25 mouse cellular contexts compared by ENCODE assay signal in the genomic region with DNA sequence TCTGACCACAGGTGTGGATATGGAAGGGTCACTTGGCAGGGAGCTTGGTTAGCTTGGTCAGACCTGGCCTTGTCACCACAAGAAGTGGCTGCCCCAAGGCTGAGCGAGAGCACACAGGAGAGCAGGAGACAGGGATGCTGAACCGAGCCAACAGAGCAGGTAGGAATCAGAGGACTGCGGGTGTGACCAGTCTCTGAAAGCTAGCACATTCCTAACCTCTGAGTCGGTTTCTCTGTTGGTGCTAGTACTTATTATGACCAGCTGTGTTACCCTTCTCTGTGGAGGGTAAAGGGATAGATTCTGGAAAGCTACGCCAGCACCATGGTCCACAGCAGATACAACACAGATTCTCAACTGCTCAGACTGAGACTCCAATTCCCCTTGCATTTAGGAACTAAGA.
"Had no signal": no experiment of that assay in that cellular context is flagged by ENCODE, and none has a peak within 500 bp of the region (broad histone marks: within the 10 kb centered on the region; RNA-seq: fewer than 3 reads in every experiment).

No protein-coding gene starts in this region.

- H3K9me3 ChIP-seq: heart, embryonic 13.5 days; heart, embryonic 15.5 days; hindbrain, embryonic 13.5 days; hindbrain, embryonic 15.5 days; kidney, embryonic 15.5 days; limb, embryonic 13.5 days; limb, embryonic 15.5 days; liver, embryonic 12.5 days had no signal

- ATAC-seq: hindbrain, postnatal 0 days; intestine, embryonic 16.5 days; liver, embryonic 12.5 days had no signal

- H3K4me1 ChIP-seq: heart, embryonic 15.5 days; hindbrain, embryonic 13.5 days; hindbrain, embryonic 15.5 days; kidney, embryonic 15.5 days; limb, embryonic 13.5 days; limb, embryonic 15.5 days had no signal

- H3K27me3 ChIP-seq: heart, embryonic 13.5 days; heart, embryonic 15.5 days; hindbrain, embryonic 13.5 days; hindbrain, embryonic 15.5 days; kidney, embryonic 15.5 days; limb, embryonic 13.5 days; limb, embryonic 15.5 days; liver, embryonic 12.5 days had no signal

- H3K27ac ChIP-seq: heart, adult 2 months; heart, embryonic 13.5 days; heart, embryonic 15.5 days; hindbrain, embryonic 13.5 days; hindbrain, embryonic 15.5 days; hindbrain, postnatal 0 days; kidney, embryonic 15.5 days; kidney, postnatal 0 days; left cerebral cortex, adult 2 months; limb, embryonic 13.5 days; limb, embryonic 15.5 days had no signal

- DNase-seq: gastrocnemius, postnatal 14 days; gastrocnemius, postnatal 36 days; heart, adult 11 months; heart, adult 2 months; heart, postnatal 14 days; heart, postnatal 36 days; kidney, adult 11 months; kidney, adult 2 months; kidney, adult 9 months; kidney, postnatal 14 days; kidney, postnatal 36 days; left cerebral cortex, postnatal 4 days had no signal

- H3K4me2 ChIP-seq: heart, embryonic 11.5 days; heart, embryonic 13.5 days; heart, embryonic 15.5 days; hindbrain, embryonic 13.5 days; hindbrain, embryonic 15.5 days; kidney, embryonic 15.5 days; limb, embryonic 13.5 days; limb, embryonic 15.5 days; liver, embryonic 12.5 days had no signal

- H3K4me3 ChIP-seq: heart, adult 2 months; heart, embryonic 13.5 days; heart, embryonic 15.5 days; hindbrain, embryonic 13.5 days; hindbrain, embryonic 15.5 days; kidney, embryonic 15.5 days; left cerebral cortex, adult 2 months; limb, embryonic 13.5 days; limb, embryonic 15.5 days; liver, embryonic 12.5 days had no signal

- H3K9ac ChIP-seq: heart, embryonic 13.5 days; heart, embryonic 15.5 days; hindbrain, embryonic 13.5 days; hindbrain, embryonic 15.5 days; kidney, embryonic 15.5 days; limb, embryonic 13.5 days; limb, embryonic 15.5 days; liver, embryonic 12.5 days had no signal
